Mouse (Mus musculus) thymus, postnatal 0 days (tissue): ENCODE measurements around the gene Rad21l. TPM values are rescaled to one million over a fixed set of nuclear protein-coding genes. Genes with fewer than 3 reads are reported as not detected.

Experiments used
- DNase-seq: peaks from one replicate; pipeline ENCODE4 v3.0.0-alpha.2; 2015; ENCODE audit warnings: low spot score
- polyA plus RNA-seq: library from polyadenylated mRNA; unstranded; fragments of >200 nt; fragmentation: Nextera tagmentation; extraction: Ambion mirVana; gene quantifications from 2 replicates; pipeline ENCODE4 v1.2.1, GENCODE M21; 2015

Rad21l gene
- not detected in 2 replicates for polyA plus RNA-seq

GRCm38 (mm10) chr2:151668433-151668832, at the start of gene Rad21l:
Gene Rad21l, minus strand, starts transcription at chr2:151668533.
- DNase-seq, result no peak

- no peak for DNase-seq
These were observed 48.2 kb upstream of the Rad21l start for GRCm38 (mm10) chr2:151716318-151717055.

- DNase-seq, result no peak
These were observed 47.2 kb upstream of the Rad21l start for GRCm38 (mm10) chr2:151715526-151715925.

- DNase-seq, result peak; percentile 13
These were observed 44.3 kb upstream of the Rad21l start for GRCm38 (mm10) chr2:151712647-151713046.

- no peak for DNase-seq
These were observed 34.5 kb upstream of the Rad21l start for GRCm38 (mm10) chr2:151702851-151703190.

- peak; percentile 5 for DNase-seq
These were observed 34.0 kb upstream of the Rad21l start for GRCm38 (mm10) chr2:151702146-151702850.

- DNase-seq, result no peak
These were observed 33.2 kb upstream of the Rad21l start, which contains the start of gene Tmem74b for GRCm38 (mm10) chr2:151701231-151702145. Gene Tmem74b, plus strand, starts transcription at chr2:151702008.

- no peak for DNase-seq
These were observed 14.6 kb upstream of the Rad21l start for GRCm38 (mm10) chr2:151682976-151683375.

GRCm38 (mm10) chr2:151682357-151682756, 14.0 kb upstream of the Rad21l start:
- DNase-seq, result peak; percentile 9

- no peak for DNase-seq
These were observed 7.9 kb upstream of the Rad21l start for GRCm38 (mm10) chr2:151676234-151676633.

GRCm38 (mm10) chr2:151670968-151671329, 2.6 kb upstream of the Rad21l start:
- DNase-seq, result no peak

- DNase-seq, result no peak
These were observed 2.0 kb upstream of the Rad21l start for GRCm38 (mm10) chr2:151670026-151670967.

GRCm38 (mm10) chr2:151652053-151652452, 16.3 kb downstream of the Rad21l start:
- DNase-seq, result no peak

- DNase-seq, result no peak
These were observed 32.3 kb downstream of the Rad21l start for GRCm38 (mm10) chr2:151636015-151636402.

GRCm38 (mm10) chr2:151635362-151636014, 32.8 kb downstream of the Rad21l start:
- DNase-seq, result no peak

- no peak for DNase-seq
These were observed 33.4 kb downstream of the Rad21l start for GRCm38 (mm10) chr2:151634903-151635302.

GRCm38 (mm10) chr2:151632982-151633381, 35.4 kb downstream of the Rad21l start:
- DNase-seq, result no peak

GRCm38 (mm10) chr2:151632159-151632814, 36.0 kb downstream of the Rad21l start, which contains the start of gene Snph:
Gene Snph, minus strand, starts transcription at chr2:151632593.
- peak; percentile 27 for DNase-seq

GRCm38 (mm10) chr2:151631406-151632158, 36.8 kb downstream of the Rad21l start:
- DNase-seq, result no peak
